Mouse (Mus musculus) midbrain, embryonic 12.5 days (tissue): ENCODE data around the gene Olfr313. TPM values are rescaled to one million over a fixed set of nuclear protein-coding genes. Genes with fewer than 3 reads are reported as not detected.
"Not testable (repeated sequence)": the region's sequence is repeated elsewhere in the genome, so short reads cannot be mapped to it uniquely, and the experiment has no call there.

Experiments
- ATAC-seq: fragments of 200-750 bp; cut with Nextera tagmentation; 2 replicates; pipeline ENCODE4 v1.8.0; 2017; ENCODE audit warnings: low read depth, moderate TSS enrichment, moderate library complexity; ENCODE audit not compliant: low FRiP score
- H3K27ac ChIP-seq: fragments of 300-500 bp; sonication (generic); replicated peaks from 2 replicates; pipeline ENCODE4 v1.5.1; 2016; ENCODE audit warnings: mild to moderate bottlenecking
- H3K27me3 ChIP-seq: fragments of 300-500 bp; sonication (generic); 2 replicates; pipeline ENCODE4 v1.6.1; 2016; ENCODE audit warnings: mild to moderate bottlenecking
- H3K36me3 ChIP-seq: fragments of 300-500 bp; sonication (generic); 2 replicates; pipeline ENCODE4 v1.6.1; 2016
- H3K4me1 ChIP-seq: fragments of 300-500 bp; sonication (generic); 2 replicates; pipeline ENCODE4 v1.6.1; 2016
- H3K4me2 ChIP-seq: fragments of 300-500 bp; sonication (generic); replicated peaks from 2 replicates; pipeline ENCODE4 v1.6.1; 2016; ENCODE audit warnings: mild to moderate bottlenecking, moderate library complexity
- H3K4me3 ChIP-seq: fragments of 300-500 bp; sonication (generic); 2 replicates; pipeline ENCODE4 v1.5.1; 2016; ENCODE audit warnings: mild to moderate bottlenecking
- H3K9ac ChIP-seq: fragments of 300-500 bp; sonication (generic); replicated peaks from 2 replicates; pipeline ENCODE4 v1.6.1; 2016; ENCODE audit warnings: mild to moderate bottlenecking, moderate library complexity
- H3K9me3 ChIP-seq: fragments of 300-500 bp; sonication (generic); 2 replicates; pipeline ENCODE4 v1.6.1; 2016; ENCODE audit warnings: mild to moderate bottlenecking
- WGBS: fragments of 180-500 bp; shearing (Covaris S2); methylation state at CpG from one replicate; pipeline ENCODE4 v1.1.7; 2016; 5-methylcytosine and 5-hydroxymethylcytosine counted together
- polyA plus RNA-seq: library from polyadenylated mRNA; unstranded; fragments of >200 nt; fragmentation: Nextera tagmentation; extraction: Ambion mirVana; gene quantifications from 2 replicates; pipeline ENCODE4 v1.2.1, GENCODE M21; 2016

Olfr313 gene
- polyA plus RNA-seq, 1 experiment from 2014 or later = not detected

DNA sequence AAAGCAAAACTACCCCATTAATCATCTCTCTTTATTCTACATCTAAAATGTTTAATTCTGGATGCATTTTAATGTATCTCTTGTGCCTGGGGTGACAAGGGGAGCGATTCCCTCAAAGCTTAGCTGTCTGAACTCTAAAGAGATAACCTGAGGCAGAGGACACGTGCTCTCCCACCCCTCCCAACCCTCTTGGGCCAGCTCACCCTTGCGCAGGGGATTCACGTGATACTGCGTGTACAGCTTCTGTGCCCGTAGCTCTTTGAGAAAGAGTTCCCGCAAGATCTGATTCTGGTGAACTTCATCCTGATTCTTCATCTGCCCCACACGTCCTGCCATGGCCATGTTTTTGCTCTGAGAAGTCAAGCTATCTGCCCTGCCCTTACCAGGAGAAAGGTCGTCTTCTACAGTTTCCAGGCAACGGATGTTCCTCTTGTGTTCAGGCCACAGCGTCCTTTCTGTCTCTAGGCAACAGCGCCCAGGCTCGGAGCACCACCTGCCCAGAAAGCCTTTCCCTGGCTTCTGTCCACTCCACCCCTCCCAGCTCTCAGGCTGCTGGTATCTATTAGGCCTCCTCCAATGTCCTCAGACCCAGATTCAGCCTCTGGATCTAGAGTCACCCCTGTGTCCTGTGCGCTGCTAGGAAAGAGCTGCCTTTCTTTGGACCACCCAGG lies 13.1 kb upstream of the Olfr313 start, which contains the start of gene Fam183b:
Gene Fam183b, minus strand, starts transcription at position 403 of the 671 bp plus-strand sequence.
- ATAC-seq = peak; percentile 68
- Histone ChIP-seq H3K9ac (no peak within 1 kb of the TSS), H3K4me3 (peak within 1 kb of the TSS; percentile 17), H3K27ac (peak within 1 kb of the TSS; percentile 10; the same call in 1 of the 2 replicates), H3K36me3 (no peaks in the 10 kb centered on the region), H3K4me2 (peak within 1 kb of the TSS; percentile 38), H3K4me1 (peaks cover 11% of the 10 kb centered on the region), H3K9me3 (no peaks in the 10 kb centered on the region), H3K27me3 (no peaks in the 10 kb centered on the region)
- WGBS = 31% methylated on average over 14 of the region's 14 CpGs

DNA sequence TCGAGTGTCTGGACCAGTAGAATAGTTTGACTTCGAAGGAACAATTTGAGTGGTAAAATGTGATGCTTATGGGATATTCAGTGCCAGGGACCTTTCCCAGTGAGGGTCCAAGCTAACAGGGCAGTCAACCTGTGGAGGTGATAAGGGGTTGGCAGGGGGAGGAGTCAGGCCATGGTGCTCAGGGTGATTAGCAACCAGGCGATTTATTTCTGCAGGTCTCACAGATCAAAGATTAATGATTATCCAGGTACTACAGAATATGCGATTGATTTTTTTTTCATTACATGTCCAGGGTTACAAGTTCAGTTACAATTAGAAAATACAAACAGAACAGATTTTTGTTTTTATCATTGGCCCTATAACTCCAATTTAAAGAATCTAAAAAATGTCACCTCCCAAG lies 10.9 kb upstream of the Olfr313 start:
- Histone ChIP-seq H3K9me3 (no peaks in the 10 kb centered on the region), H3K4me1 (peaks cover 11% of the 10 kb centered on the region)
- 82% methylated on average over 4 of the region's 4 CpGs for WGBS

DNA sequence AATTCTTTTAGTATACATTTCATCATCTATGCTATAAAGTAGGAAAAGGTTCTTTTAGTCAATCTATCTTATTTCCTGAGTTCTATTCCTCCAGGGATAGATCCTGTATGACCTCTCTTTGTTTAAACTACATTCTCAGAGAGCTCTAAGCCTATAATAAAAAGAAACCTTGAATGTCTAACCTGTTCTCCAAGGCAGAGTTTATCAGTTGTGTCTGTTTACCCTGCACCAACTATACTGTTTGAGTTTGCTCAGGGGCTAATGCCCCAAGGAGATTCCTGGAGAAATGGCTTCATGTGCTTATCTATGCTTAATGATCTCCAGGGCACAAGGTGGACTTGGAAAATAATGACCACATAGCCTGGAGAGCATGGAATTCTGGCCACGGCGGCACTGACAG lies 10.4 kb upstream of the Olfr313 start:
- no peak for ATAC-seq
- 89% methylated on average over 2 of the region's 2 CpGs for WGBS
- Histone ChIP-seq H3K9ac (no peak overlapping the region), H3K4me1 (peaks cover 11% of the 10 kb centered on the region), H3K27me3 (no peaks in the 10 kb centered on the region), H3K4me3 (no peak overlapping the region), H3K36me3 (no peaks in the 10 kb centered on the region), H3K9me3 (no peaks in the 10 kb centered on the region), H3K27ac (no peak overlapping the region), H3K4me2 (no peak overlapping the region)

More for the DNA sequence above, 10.9 kb upstream of the Olfr313 start:
- H3K27ac ChIP-seq = no peak overlapping the region
- H3K4me2 ChIP-seq = no peak overlapping the region
- no peak overlapping the region for H3K4me3 ChIP-seq
- H3K36me3 ChIP-seq = no peaks in the 10 kb centered on the region
- no peak for ATAC-seq
- H3K9ac ChIP-seq = no peak overlapping the region
- H3K27me3 ChIP-seq = no peaks in the 10 kb centered on the region

DNA sequence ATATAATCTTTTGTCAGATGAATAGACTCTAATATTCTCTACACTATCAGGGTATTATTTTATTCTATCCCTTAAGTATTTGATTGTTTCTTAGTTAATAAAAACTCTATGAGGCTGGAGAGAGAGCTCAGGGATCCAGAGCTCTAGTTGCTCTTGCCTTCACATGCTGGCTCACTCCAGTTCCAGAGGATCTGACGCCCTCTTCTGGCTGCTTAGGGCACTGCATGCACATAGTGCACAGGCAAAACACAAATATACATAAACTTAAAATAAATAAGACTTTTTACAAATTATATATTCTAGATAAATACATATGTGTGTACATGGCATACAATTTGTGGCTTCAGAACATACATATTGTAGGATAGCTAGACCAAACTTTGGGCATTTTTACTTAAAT lies 2.8 kb upstream of the Olfr313 start:
- 0% methylated on average over 1 of the region's 1 CpGs for WGBS
- no peak for ATAC-seq
- Histone ChIP-seq H3K36me3 (no peaks in the 10 kb centered on the region), H3K9ac (no peak overlapping the region), H3K4me2 (no peak overlapping the region), H3K4me1 (no peaks in the 10 kb centered on the region), H3K27me3 (no peaks in the 10 kb centered on the region), H3K4me3 (no peak overlapping the region), H3K9me3 (no peaks in the 10 kb centered on the region), H3K27ac (no peak overlapping the region)

DNA sequence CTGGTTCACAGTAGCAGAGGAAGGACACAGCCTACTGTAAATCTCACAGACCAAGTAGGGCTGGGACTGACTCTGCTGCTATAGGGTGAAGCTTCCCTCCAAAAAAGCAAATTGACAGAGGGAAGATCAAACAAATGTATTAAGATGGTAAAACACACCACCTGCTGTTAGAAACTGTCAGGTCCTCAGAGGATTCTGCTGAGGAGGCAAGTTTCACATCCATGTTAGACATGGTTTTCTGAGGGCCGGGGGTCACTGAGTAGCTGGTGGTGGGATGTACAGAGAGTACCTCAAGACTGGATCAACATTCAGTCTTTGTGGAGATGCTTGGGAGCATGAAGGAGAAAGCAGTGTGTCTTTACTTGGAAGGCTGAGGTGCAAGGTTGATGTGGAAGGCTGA lies 876 bp downstream of the Olfr313 start:
- no peaks in the 10 kb centered on the region for H3K27me3 ChIP-seq
- H3K4me3 ChIP-seq = no peak overlapping the region
- no peak overlapping the region for H3K9ac ChIP-seq
- 86% methylated on average over 1 of the region's 1 CpGs for WGBS
- no peaks in the 10 kb centered on the region for H3K9me3 ChIP-seq
- ATAC-seq = no peak
- H3K27ac ChIP-seq = no peak overlapping the region
- H3K4me2 ChIP-seq = no peak overlapping the region
- no peaks in the 10 kb centered on the region for H3K4me1 ChIP-seq
- no peaks in the 10 kb centered on the region for H3K36me3 ChIP-seq

DNA sequence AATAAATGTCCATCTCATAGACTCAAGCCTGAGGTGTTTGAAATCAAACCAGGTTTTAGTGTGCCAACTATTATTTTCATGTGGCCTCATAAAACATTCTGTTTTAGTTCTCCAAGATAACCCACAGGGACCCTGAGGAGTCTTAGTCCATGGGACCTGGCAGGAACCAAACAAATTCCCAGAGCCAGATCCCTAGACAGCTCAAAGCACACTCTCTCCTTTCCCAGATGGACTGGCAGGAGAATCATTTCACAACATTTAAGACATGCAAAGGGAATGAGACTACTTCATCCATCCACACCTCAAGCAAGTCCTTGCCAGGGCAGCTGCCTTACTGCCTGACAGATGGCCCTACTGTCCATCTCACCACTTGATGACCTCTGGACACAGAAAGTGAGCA lies 14.1 kb downstream of the Olfr313 start, which contains the start of gene Olfr312:
Gene Olfr312, plus strand, starts transcription at position 301 of the 400 bp plus-strand sequence.
- H3K9me3 ChIP-seq, ATAC-seq, H3K4me1 ChIP-seq, H3K4me3 ChIP-seq, H3K9ac ChIP-seq, H3K27ac ChIP-seq, H3K36me3 ChIP-seq, H3K4me2 ChIP-seq, H3K27me3 ChIP-seq: not testable (repeated sequence)

DNA sequence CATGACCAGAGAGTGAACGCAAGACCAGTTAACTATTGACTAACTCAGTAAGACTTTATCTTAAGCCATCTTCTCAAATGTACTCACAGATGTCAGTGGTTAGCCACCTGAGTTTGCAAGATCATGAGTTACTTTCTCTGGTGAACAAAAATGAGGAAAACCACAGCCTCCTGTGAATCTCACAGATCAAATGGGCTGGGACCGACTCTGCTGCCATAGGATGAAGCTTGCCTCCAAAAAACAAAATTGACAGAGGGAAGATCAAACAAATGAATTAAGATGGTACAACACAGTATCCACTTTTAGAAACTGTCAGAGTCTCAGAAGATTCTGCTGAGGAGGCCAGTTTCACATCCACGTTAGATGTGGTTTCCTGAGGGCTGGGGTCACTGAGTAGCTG lies 15.0 kb downstream of the Olfr313 start:
- ATAC-seq = no peak
- H3K36me3 ChIP-seq = no peaks in the 10 kb centered on the region
- 78% methylated on average over 3 of the region's 3 CpGs for WGBS
- H3K27ac ChIP-seq = no peak overlapping the region
- no peak overlapping the region for H3K4me3 ChIP-seq
- H3K9ac ChIP-seq = no peak overlapping the region
- H3K4me1 ChIP-seq = no peaks in the 10 kb centered on the region
- no peak overlapping the region for H3K4me2 ChIP-seq
- H3K27me3 ChIP-seq = no peaks in the 10 kb centered on the region
- no peaks in the 10 kb centered on the region for H3K9me3 ChIP-seq

DNA sequence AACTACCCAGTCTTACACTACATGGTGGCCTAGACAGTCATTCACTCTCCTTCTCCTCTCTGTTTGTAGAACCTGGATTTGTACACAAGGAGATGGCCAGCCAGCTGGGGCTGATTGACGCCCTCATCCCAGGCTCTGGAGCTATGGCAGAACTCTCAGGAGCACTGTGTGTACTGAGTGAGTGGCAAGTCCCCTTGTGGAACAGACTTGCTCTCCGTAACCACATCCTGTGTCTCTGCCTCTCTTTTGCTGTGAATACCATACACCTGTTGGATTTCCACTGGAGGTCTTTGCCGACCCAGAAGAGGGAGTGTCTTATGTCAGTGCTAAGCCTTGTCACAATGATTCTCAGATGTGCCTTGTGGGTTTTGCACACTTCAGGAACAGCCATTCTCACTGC lies 17.7 kb downstream of the Olfr313 start:
- H3K27ac ChIP-seq, ATAC-seq, H3K9ac ChIP-seq, H3K27me3 ChIP-seq, H3K36me3 ChIP-seq, H3K4me2 ChIP-seq, H3K4me1 ChIP-seq, H3K9me3 ChIP-seq, H3K4me3 ChIP-seq: not testable (repeated sequence)
- WGBS = 85% methylated on average over 3 of the region's 3 CpGs

DNA sequence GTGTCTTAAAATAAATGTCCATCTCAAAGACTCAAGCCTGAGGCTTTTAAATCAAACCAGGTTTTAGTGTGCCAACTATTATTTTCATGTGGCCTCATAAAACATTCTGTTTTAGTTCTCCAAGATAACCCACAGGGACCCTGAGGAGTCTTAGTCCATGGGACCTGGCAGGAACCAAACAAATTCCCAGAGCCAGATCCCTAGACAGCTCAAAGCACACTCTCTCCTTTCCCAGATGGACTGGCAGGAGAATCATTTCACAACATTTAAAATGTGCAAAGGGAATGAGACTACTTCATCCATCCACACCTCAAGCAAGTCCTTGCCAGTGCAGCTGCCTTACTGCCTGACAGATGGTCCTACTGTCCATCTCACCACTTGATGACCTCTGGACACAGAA lies 24.2 kb downstream of the Olfr313 start, which contains the start of gene Olfr311:
Gene Olfr311, plus strand, starts transcription at position 301 of the 400 bp plus-strand sequence.
- H3K36me3 ChIP-seq, H3K9me3 ChIP-seq, H3K4me1 ChIP-seq, H3K4me3 ChIP-seq, H3K27ac ChIP-seq, H3K9ac ChIP-seq, ATAC-seq, H3K27me3 ChIP-seq, H3K4me2 ChIP-seq: not testable (repeated sequence)

DNA sequence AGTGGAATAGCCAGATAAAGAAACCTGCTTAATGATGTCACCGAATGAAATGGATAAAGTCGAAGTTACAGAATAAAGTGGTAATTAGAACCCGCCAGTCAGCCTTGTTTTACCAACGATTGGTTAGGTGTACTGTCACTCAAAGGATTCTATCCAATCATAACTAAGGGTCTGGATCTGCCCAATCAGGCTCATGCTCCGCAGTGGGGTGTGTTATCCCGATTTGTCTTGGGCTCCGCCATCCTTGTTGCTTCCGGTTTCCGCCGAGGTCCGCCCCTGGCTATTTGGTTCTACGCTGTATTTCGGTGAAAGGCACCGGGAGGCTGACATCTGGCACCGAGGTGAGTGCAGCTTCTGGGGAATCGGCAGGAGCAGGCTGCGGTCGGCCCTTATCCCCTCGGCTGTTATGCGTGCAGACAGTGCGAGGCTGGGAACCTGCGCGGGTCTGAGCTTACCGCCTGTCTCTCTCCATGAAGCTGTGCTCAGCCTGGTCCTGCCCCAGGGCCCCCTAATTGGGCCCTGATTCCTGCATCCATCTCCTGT lies 32.2 kb downstream of the Olfr313 start, which contains the start of gene Gm12258:
Gene Gm12258, plus strand, starts transcription at position 240 of the 543 bp plus-strand sequence.
- Histone ChIP-seq H3K36me3 (peaks cover 28% of the 10 kb centered on the region), H3K4me2 (peak within 1 kb of the TSS; percentile 92), H3K27me3 (no peaks in the 10 kb centered on the region), H3K9me3 (no peaks in the 10 kb centered on the region), H3K9ac (peak within 1 kb of the TSS; percentile 79), H3K27ac (peak within 1 kb of the TSS; percentile 67), H3K4me1 (peaks cover 8% of the 10 kb centered on the region), H3K4me3 (peak within 1 kb of the TSS; percentile 84)
- ATAC-seq = peak; percentile 100
- under 1% methylated on average over 24 of the region's 24 CpGs for WGBS

DNA sequence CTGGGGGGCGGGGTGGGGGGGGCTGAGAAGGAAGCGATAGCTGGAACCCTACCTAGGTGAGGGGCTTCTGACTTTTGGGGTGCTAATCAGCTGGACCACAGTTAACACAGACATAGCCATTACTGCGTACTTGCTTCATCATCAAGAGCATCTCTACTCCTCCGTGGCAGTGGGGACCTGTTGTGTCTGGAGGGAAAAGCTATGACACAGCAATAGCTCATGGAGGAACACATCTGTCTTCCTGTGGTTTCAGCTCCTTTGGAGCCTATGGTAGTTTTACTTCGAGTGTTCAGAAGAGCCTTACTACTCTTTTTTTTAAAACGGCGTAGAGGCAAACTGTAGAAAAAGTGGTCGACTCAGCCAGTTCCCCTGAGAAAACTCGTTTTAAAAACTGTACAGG lies 32.8 kb downstream of the Olfr313 start:
- H3K27me3 ChIP-seq = no peaks in the 10 kb centered on the region
- peak overlapping the region; percentile 92 for H3K4me2 ChIP-seq
- H3K4me3 ChIP-seq = peak overlapping the region; percentile 84
- no peak overlapping the region for H3K27ac ChIP-seq
- H3K36me3 ChIP-seq = peaks cover 28% of the 10 kb centered on the region
- H3K9me3 ChIP-seq = no peaks in the 10 kb centered on the region
- H3K9ac ChIP-seq = peak overlapping the region; percentile 79
- 0 out of 2 replicates have a peak, but pooled peaks have one; percentile 24 for ATAC-seq
- WGBS = 50% methylated on average over 9 of the region's 9 CpGs
- peaks cover 8% of the 10 kb centered on the region for H3K4me1 ChIP-seq

DNA sequence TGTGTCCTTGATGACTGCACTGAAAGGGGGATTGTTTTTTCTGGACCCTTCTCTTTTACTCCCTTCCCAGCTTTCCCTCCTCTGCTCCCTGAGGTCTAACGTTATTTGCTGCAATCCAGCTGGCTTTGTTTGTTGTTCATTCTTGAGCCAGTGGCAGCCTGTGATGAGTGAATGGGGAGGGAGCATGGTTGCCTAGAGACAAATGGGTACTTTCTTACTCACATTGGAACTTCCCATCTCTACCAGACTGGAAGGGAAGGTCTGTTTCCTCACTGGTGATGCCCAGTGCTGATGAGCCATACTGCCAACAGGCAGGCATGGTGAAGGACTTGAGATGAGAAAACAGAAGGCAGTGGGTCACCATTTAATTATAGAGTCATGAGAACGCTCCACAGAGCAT lies 34.9 kb downstream of the Olfr313 start:
- H3K4me1 ChIP-seq = peaks cover 8% of the 10 kb centered on the region
- no peak overlapping the region for H3K27ac ChIP-seq
- no peak overlapping the region for H3K4me3 ChIP-seq
- no peak overlapping the region for H3K4me2 ChIP-seq
- no peaks in the 10 kb centered on the region for H3K9me3 ChIP-seq
- no peak for ATAC-seq
- H3K36me3 ChIP-seq = peaks cover 37% of the 10 kb centered on the region
- 72% methylated on average over 2 of the region's 2 CpGs for WGBS
- H3K27me3 ChIP-seq = no peaks in the 10 kb centered on the region
- no peak overlapping the region for H3K9ac ChIP-seq
